Comparison of ENCODE assay signal across 8 mouse cellular contexts in genomic region chr13:20937452-20937851, GRCm38 (mm10).
DNase-seq lines count a peak whose midpoint lies in the region; ATAC-seq and TF ChIP-seq lines count a peak whose summit lies in the region.

No protein-coding gene starts in this region.

- no peaks in the 10 kb centered on the region for H3K9me3 ChIP-seq in midbrain, embryonic 11.5 days (ENCODE audit: control insufficient read depth, low read length)
- no peaks in the 10 kb centered on the region for H3K9me3 ChIP-seq in midbrain, embryonic 16.5 days (replicated peaks; ENCODE audit: control insufficient read depth, low read length, poor library complexity, severe bottlenecking)
- no peaks in the 10 kb centered on the region for H3K9me3 ChIP-seq in limb, embryonic 11.5 days (ENCODE audit: control insufficient read depth, low read length)

- H3K36me3 ChIP-seq in midbrain, embryonic 11.5 days (ENCODE audit: control insufficient read depth, insufficient read depth, low read length) = no peaks in the 10 kb centered on the region
- H3K36me3 ChIP-seq in midbrain, embryonic 16.5 days (ENCODE audit: control insufficient read depth, insufficient read depth, low read length) = no peaks in the 10 kb centered on the region
- H3K36me3 ChIP-seq in limb, embryonic 11.5 days (ENCODE audit: control insufficient read depth, insufficient read depth, low read length) = no peaks in the 10 kb centered on the region

- 35% methylated on average over 5 of the region's 5 CpGs for WGBS in midbrain, embryonic 11.5 days
- 31% methylated on average over 5 of the region's 5 CpGs for WGBS in midbrain, embryonic 16.5 days
- WGBS in bone marrow, adult 2 months = 3% methylated on average over 5 of the region's 5 CpGs
- 22% methylated on average over 5 of the region's 5 CpGs for WGBS in limb, embryonic 11.5 days

- H3K27ac ChIP-seq in midbrain, embryonic 11.5 days (ENCODE audit: low read depth, low read length) = no peak overlapping the region
- no peak overlapping the region for H3K27ac ChIP-seq in midbrain, embryonic 16.5 days (ENCODE audit: low read length)
- H3K27ac ChIP-seq in bone marrow, adult 2 months (ENCODE audit: control insufficient read depth, insufficient read depth, low read depth, low read length, poor library complexity) = no peak overlapping the region
- H3K27ac ChIP-seq in embryonic fibroblast, embryonic 13.5 days (ENCODE audit: insufficient read depth, low read length) = no peak overlapping the region
- no peak overlapping the region for H3K27ac ChIP-seq in limb, embryonic 11.5 days (replicated peaks; ENCODE audit: low read depth, low read length)

- no peak overlapping the region for H3K9ac ChIP-seq in midbrain, embryonic 11.5 days (ENCODE audit: low read length)
- H3K9ac ChIP-seq in midbrain, embryonic 16.5 days (ENCODE audit: low read depth, low read length) = no peak overlapping the region
- no peak overlapping the region for H3K9ac ChIP-seq in limb, embryonic 11.5 days (ENCODE audit: low read length)

- no peak overlapping the region for H3K4me2 ChIP-seq in midbrain, embryonic 11.5 days
- no peak overlapping the region for H3K4me2 ChIP-seq in midbrain, embryonic 16.5 days (ENCODE audit: low read length)
- no peak overlapping the region for H3K4me2 ChIP-seq in limb, embryonic 11.5 days (ENCODE audit: low read depth, severe bottlenecking)

- H3K27me3 ChIP-seq in midbrain, embryonic 11.5 days (ENCODE audit: control insufficient read depth, insufficient read depth, low read length) = no peaks in the 10 kb centered on the region
- no peaks in the 10 kb centered on the region for H3K27me3 ChIP-seq in midbrain, embryonic 16.5 days (ENCODE audit: control insufficient read depth, insufficient read depth, low read depth, low read length)
- no peaks in the 10 kb centered on the region for H3K27me3 ChIP-seq in limb, embryonic 11.5 days (ENCODE audit: control insufficient read depth, insufficient read depth, low read length)

- peak; percentile 97 for DNase-seq in midbrain, embryonic 11.5 days (ENCODE audit: low spot score, missing footprints)
- DNase-seq in induced T-regulatory cell, adult 2 months (ENCODE audit: low read depth) = peak; percentile 45
- peak; percentile 78 for DNase-seq in limb, embryonic 11.5 days (ENCODE audit: low spot score)
- peak; percentile 54 for DNase-seq in ovary, postnatal 36 days (ENCODE audit: low spot score)
- peak; percentile 84 for DNase-seq in thymus, postnatal 4 days

- no peak overlapping the region for H3K4me3 ChIP-seq in midbrain, embryonic 11.5 days (ENCODE audit: low read depth, low read length)
- H3K4me3 ChIP-seq in midbrain, embryonic 16.5 days (ENCODE audit: low read depth, low read length) = no peak overlapping the region
- H3K4me3 ChIP-seq in bone marrow, adult 2 months (replicated peaks; ENCODE audit: control insufficient read depth, low read depth, low read length) = no peak overlapping the region
- H3K4me3 ChIP-seq in embryonic fibroblast, embryonic 13.5 days (ENCODE audit: insufficient read depth, low read length) = no peak overlapping the region
- H3K4me3 ChIP-seq in limb, embryonic 11.5 days (ENCODE audit: low read depth, low read length) = no peak overlapping the region

- TF ChIP-seq POLR2A in bone marrow, adult 2 months (IDR thresholded peaks at IDR 0.05; ENCODE audit: borderline replicate concordance, control insufficient read depth, low read depth, low read length) = no peak
- no peak for TF ChIP-seq POLR2A in embryonic fibroblast, embryonic 13.5 days (IDR thresholded peaks at IDR 0.05; ENCODE audit: low read depth, low read length)

- ATAC-seq in midbrain, embryonic 11.5 days (ENCODE audit: low FRiP score) = peak; percentile 44; the same call in 1 of the 2 replicates
- no peak for ATAC-seq in midbrain, embryonic 16.5 days
- no peak for ATAC-seq in limb, embryonic 11.5 days (ENCODE audit: insufficient number of reproducible peaks, low FRiP score, low TSS enrichment, low read depth)

- TF ChIP-seq CTCF in bone marrow, adult 2 months (IDR thresholded peaks at IDR 0.05; ENCODE audit: control insufficient read depth, insufficient read depth, low read length) = peak; percentile 62
- TF ChIP-seq CTCF in embryonic fibroblast, embryonic 13.5 days (IDR thresholded peaks at IDR 0.05; ENCODE audit: borderline replicate concordance, insufficient read depth, low read length) = peak; percentile 41; the same call in 1 of the 2 replicates

- H3K4me1 ChIP-seq in midbrain, embryonic 11.5 days (ENCODE audit: control insufficient read depth, insufficient read depth, low read length) = no peaks in the 10 kb centered on the region
- no peaks in the 10 kb centered on the region for H3K4me1 ChIP-seq in midbrain, embryonic 16.5 days (ENCODE audit: control insufficient read depth, insufficient read depth, low read length)
- H3K4me1 ChIP-seq in bone marrow, adult 2 months (ENCODE audit: control insufficient read depth, insufficient read depth, low read length) = no peaks in the 10 kb centered on the region
- H3K4me1 ChIP-seq in embryonic fibroblast, embryonic 13.5 days (ENCODE audit: control insufficient read depth, insufficient read depth, low read length) = no peaks in the 10 kb centered on the region
- no peaks in the 10 kb centered on the region for H3K4me1 ChIP-seq in limb, embryonic 11.5 days (ENCODE audit: control insufficient read depth, insufficient read depth, low read length)

Comparison
In these comparisons a context has a peak if more than half of its experiments do, and no peak if none do; other contexts are left out.
1. DNase-seq: peak in every context shown above with its lines; median percentile 97 in midbrain, embryonic 11.5 days; 84 in thymus, postnatal 4 days; 78 in limb, embryonic 11.5 days; 54 in ovary, postnatal 36 days; 45 in induced T-regulatory cell, adult 2 months.